Mouse (Mus musculus) frontal cortex, adult 2 months (tissue): ENCODE measurements around the gene 4930455H04Rik. TPM values are rescaled to one million over a fixed set of nuclear protein-coding genes. Genes with fewer than 3 reads are reported as not detected.

Experiments used
- DNase-seq, 2 experiments: peaks; one replicate each; pipeline ENCODE4 v3.0.0; 2022; ENCODE audit warnings: low spot score in 1 of 2; ENCODE audit errors: extremely low spot score in 1 of 2
- polyA plus RNA-seq: library from polyadenylated mRNA; depleted of rRNA; stranded (reverse); fragments of >200 nt; gene quantifications from 2 replicates; pipeline ENCODE4 v1.2.3, GENCODE M21; 2012

Gene 4930455H04Rik
- polyA plus RNA-seq, 1 experiment: not detected

GRCm38 (mm10) chr3:116966225-116966624, 1.8 kb upstream of the 4930455H04Rik start:
- peak; percentile 41 to 77 for DNase-seq

GRCm38 (mm10) chr3:116966800-116967199, 1.3 kb upstream of the 4930455H04Rik start:
- DNase-seq: no peak

GRCm38 (mm10) chr3:116967436-116967835, 631 bp upstream of the 4930455H04Rik start:
- DNase-seq: no peak

GRCm38 (mm10) chr3:116968540-116968997, 502 bp downstream of the 4930455H04Rik start, which contains the start of gene Palmd:
Palmd (minus strand) TSS chr3:116968987.
- peak in 1 of 2 experiments; percentile 61 for DNase-seq

GRCm38 (mm10) chr3:116969003-116969402, 936 bp downstream of the 4930455H04Rik start:
- no peak for DNase-seq

DNA sequence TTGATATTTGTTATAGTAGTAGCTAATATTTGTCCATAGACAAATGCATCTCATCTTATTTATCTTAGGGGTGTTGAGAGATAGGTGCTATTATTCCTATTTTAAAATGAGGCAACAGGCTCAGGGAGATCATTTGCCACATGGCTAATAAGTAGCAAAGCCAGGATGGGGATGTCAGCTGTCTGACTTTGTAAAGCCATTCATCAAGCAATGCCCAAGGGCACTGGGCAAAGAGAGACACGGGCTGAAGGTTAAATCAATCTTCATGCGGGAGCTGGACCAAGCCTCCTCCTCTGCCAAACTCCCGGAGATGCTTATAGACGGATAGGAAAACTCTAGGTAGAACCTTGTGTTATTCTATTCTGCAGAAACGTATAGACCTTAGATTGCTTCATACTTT, 1.7 kb downstream of the 4930455H04Rik start:
- no peak for DNase-seq

DNA sequence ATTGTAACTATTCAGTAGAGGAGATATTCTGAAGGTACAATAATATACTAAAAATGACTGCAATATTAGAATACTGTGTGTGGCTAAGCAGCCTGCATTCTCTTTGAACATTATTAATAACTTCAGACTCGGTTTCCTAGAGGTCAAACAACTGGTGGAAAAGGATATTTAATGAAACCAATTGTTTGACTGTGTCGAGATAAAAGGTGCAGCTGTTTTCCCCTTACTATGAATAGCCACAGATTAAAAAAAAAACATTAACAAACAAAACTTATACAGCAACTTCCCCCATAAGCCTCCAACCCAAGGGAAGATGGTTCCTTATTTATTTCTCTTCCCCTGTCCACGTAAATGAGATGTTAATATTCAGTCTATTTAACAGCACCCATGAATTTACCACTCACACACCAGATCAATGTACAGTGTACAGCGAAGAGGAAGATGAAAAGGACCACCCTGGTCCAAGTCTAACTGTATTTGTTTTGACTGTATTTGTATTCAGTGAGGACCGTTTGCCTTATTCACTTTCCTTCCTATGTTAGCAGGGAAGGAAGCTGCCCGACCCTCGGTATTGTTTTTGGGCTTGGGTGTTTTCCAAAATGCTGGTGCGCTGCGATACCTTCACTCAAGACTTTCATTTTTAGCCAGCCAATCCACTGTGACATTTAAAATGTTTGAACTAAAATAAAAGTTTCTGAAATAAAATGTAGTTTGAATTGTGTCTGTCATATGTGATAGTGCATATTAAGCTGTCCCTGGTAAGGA, 13.9 kb downstream of the 4930455H04Rik start:
- DNase-seq: no peak

DNA sequence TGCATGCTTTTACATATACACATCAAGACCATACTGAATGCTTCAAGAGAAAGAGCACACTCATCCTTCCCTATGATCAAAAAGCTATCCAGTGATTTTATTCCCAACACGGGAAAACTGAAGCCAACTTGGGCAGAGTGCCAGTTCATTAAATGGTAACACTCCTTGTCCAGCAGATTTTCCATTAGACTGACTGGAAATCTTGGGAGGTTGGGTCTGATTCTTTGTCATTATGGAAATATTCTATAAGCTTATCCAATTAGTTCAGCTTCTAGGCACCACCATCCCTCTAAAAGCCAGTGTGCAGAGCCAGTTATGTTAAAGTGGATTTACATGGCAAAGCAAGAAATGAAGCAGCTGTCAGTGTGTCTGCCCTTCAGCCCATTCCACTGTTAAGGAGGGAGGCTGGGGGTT, 17.0 kb downstream of the 4930455H04Rik start:
- peak in 1 of 2 experiments; percentile 35 for DNase-seq

GRCm38 (mm10) chr3:116985741-116986140, 17.7 kb downstream of the 4930455H04Rik start:
- peak; percentile 86 to 87 for DNase-seq

DNA sequence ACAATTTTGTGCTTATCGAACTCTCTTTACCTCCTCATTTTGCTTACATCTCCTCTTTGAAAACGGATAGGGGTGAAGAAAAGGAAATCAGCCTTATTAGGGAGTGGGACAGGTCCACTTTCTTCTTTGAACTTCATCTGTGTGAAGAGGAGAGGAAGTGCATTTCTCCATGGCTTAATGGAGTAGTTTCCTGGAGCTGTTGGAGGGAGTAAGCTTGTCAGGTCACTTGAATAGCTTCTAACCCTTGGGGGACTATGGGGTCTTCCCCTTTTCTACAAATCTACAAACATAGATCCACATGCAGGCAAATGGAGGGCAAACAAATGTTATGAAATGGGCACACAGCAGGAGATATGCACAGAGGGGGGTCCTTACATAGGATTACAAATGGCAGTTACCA, 18.4 kb downstream of the 4930455H04Rik start:
- DNase-seq: no peak

DNA sequence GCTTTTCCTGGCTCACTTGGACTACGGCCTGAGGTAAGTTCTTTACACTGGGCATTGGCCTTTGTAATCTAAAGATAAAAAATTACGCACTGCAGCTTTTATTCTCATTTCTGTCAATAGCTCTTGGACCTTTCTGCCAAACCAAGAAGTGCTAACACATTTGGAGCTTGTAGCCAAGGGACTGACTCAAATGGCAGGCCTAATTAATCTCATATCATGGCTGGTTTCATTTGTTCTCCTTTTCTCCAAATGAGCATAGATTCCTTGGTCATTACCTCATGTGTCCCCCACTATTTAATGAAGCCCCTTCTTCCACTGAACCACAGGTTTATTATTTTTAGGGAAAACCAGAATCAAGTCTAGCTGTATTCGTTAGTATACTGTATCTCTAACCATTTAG, 20.2 kb downstream of the 4930455H04Rik start:
- DNase-seq: no peak

DNA sequence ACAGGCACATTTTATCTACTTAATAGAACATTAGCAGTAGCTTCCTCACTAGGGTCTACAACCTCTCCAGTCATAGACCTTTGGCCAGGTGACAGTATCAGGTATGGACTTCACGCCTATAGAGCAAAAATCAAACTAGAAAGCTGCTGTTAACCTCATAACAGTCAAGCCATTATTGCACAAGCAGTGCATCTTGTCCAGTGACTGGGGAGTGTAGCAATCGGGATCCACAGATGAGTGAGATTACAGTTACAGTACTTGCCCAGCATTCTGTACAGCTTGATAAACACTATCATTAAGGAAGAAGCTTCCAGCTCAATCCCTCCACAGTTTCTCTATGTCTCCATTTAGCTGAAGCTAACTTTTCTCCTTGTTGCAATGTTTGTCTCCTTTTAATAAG, 23.1 kb downstream of the 4930455H04Rik start:
- no peak for DNase-seq

DNA sequence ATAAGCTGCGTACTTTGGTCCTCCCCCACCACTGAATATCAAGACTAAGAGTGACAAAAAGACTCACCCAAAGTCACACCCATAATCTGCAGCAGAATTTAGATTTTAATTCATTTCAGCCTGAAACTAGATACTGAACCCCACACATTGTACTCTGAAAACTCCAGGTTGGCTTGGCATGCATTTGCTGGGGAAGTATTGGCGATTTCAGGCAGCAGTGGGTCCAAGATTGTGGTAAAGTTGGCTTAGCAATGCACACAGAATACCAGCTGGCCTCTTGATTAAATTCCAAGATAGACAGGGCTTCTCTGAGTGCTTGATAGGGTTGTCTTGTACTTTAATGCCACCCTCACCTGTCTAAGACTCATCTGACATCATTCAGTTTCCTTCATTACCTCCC, 24.9 kb downstream of the 4930455H04Rik start:
- no peak for DNase-seq

DNA sequence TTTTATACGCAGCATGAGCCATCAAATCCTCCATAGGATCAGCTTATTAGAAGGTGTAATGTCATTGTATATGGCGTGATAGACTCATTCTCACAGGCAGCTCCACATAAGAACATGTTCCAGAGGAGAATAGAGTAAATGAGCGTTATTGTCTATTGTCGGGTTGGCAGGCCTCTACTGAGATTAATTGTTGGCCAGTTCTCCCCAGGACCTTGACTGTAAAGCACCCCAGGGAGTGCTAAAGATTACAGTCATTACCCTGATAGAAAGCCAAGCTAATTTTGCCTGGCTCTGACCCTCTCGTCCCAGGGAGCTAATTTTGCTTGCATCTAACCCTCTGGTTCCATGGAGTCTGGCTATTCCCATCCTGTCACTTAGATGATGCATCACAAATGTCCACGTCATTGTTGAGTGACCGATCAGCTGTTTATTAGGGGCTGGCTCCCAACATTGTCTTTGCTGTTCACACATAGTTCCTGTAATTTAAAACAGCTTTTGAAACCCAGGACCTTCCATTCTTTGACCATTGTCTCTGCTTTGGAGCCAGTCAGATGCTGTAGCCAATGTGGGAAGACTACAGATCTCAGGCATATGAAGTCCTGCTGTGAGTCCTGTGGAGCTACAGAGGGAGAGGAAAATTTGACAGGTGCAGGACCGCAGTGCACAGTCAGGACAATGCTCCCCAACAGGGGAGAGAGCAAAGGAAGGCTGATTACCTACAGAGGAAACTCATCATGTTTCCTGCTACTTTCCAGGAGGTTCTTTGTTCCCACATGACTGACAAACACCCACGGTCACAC, 33.8 kb downstream of the 4930455H04Rik start:
- no peak for DNase-seq

DNA sequence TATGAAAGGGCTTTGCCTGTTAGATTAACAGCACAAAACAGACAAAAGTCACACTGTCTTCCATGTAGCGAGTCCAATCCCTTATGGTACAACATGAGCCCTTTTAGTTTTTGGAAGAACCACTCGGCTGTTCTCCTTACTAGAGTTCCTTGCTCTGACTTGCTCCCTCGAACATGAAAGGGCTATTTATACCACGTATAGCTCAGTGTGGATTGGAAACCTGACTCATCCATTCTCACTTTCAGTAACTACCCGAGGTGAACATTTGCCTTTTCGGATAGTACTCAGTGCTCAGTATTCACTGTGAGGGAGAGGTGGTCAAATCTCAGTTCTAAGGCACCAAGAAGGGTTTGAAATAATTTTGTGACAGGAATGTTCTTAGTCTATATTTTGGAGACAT, 35.3 kb downstream of the 4930455H04Rik start:
- no peak for DNase-seq

DNA sequence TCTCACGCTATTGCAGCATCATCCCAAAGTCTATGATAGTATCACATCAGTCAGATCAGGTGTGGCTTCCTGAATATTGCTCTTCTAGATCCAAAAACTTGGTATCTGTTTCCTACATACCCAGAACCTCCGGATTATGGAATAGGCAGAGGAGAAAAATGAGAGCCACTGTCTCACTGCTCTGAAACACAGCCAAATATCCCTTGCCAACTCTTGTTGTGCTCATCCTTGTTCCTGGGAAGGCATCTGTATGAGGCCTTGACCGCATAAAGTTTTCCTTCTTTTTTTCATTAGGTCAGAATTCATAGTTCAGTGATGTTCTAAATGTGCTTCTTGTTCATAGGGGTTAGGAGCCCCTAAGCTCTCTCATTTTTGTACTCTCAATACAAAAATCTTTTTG, 38.6 kb downstream of the 4930455H04Rik start:
- no peak for DNase-seq

GRCm38 (mm10) chr3:117007340-117007739, 39.3 kb downstream of the 4930455H04Rik start:
- peak; percentile 73 to 79 for DNase-seq

DNA sequence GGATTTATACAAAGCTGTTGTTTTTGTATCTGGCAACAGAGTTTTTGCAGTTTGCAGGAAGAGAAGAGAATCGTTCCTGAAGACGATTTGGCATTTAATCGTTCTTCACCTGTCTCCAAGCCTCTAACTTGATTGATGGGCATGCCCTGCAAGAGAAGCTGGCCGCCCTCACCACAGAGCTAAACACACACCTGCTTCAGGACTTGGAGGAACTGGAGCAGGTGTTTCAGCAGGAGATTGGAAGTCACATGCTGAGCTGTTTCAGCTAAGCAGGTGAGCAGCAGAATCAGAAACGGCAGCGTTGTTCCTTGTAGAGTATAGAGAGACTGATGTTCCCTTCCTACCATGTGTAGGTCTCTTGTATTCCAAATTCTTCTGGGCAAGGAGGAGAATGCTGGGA, 42.1 kb downstream of the 4930455H04Rik start:
- DNase-seq: no peak

DNA sequence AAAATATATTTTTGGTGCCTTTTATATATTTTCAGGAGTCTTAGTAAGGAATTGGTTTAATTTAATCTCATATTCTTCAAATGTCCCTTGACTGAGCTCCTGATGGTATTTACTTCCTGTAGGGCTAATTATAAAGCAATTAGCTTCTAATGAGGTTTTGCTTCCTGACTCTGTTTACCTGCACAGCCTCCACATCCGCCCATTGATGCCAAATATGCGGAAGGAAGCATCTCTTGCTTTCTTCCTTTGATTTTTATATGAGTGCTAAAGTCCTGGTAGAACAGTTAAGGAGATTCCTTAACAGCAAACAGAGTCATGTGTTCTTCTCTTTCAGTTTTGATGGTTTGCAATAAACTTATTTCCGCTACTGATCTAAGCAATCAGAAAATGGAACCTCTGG, 52.3 kb downstream of the 4930455H04Rik start:
- DNase-seq: no peak

GRCm38 (mm10) chr3:117021907-117022306, 53.8 kb downstream of the 4930455H04Rik start:
- no peak for DNase-seq

- no peak for DNase-seq
Observed at GRCm38 (mm10) chr3:117024111-117024510, 56.0 kb downstream of the 4930455H04Rik start.

GRCm38 (mm10) chr3:117024557-117024956, 56.5 kb downstream of the 4930455H04Rik start:
- DNase-seq: no peak
